Mouse (Mus musculus): ENCODE results near the gene Rwdd4a.

Rwdd4a gene

GRCm38 (mm10) chr8:47533344-47534125, at the start of gene Rwdd4a, which contains the start of gene Trappc11:
TSS of gene Rwdd4a (plus strand) at chr8:47533664.
TSS of gene Trappc11 (minus strand) at chr8:47533470.
- peak; percentile 94 to 97 for DNase-seq (ENCODE audit: low spot score in 2 of 2)

- no peak for DNase-seq (ENCODE audit: low spot score in 2 of 2)
Measured at GRCm38 (mm10) chr8:47487231-47487630, 46.2 kb upstream of the Rwdd4a start.

- no peak for DNase-seq (ENCODE audit: low spot score in 2 of 2)
Measured at GRCm38 (mm10) chr8:47493106-47493505, 40.4 kb upstream of the Rwdd4a start.

- DNase-seq (ENCODE audit: low spot score in 2 of 2) = no peak
Measured at GRCm38 (mm10) chr8:47494602-47495153, 38.8 kb upstream of the Rwdd4a start.

GRCm38 (mm10) chr8:47495428-47495827, 38.0 kb upstream of the Rwdd4a start:
- no peak for DNase-seq (ENCODE audit: low spot score in 2 of 2)

GRCm38 (mm10) chr8:47501994-47502393, 31.5 kb upstream of the Rwdd4a start:
- DNase-seq (ENCODE audit: low spot score in 2 of 2) = no peak

GRCm38 (mm10) chr8:47502546-47502945, 30.9 kb upstream of the Rwdd4a start:
- no peak for DNase-seq (ENCODE audit: low spot score in 2 of 2)

GRCm38 (mm10) chr8:47505431-47505830, 28.0 kb upstream of the Rwdd4a start:
- DNase-seq (ENCODE audit: low spot score in 2 of 2) = no peak

GRCm38 (mm10) chr8:47510930-47511329, 22.5 kb upstream of the Rwdd4a start:
- no peak for DNase-seq (ENCODE audit: low spot score in 2 of 2)

- DNase-seq (ENCODE audit: low spot score in 2 of 2) = no peak
Measured at GRCm38 (mm10) chr8:47513601-47514000, 19.9 kb upstream of the Rwdd4a start.

GRCm38 (mm10) chr8:47528094-47528493, 5.4 kb upstream of the Rwdd4a start:
- no peak for DNase-seq (ENCODE audit: low spot score in 2 of 2)

GRCm38 (mm10) chr8:47538323-47538722, 4.9 kb downstream of the Rwdd4a start:
- no peak for DNase-seq (ENCODE audit: low spot score in 2 of 2)

- DNase-seq (ENCODE audit: low spot score in 2 of 2) = no peak
Measured at GRCm38 (mm10) chr8:47542746-47543145, 9.3 kb downstream of the Rwdd4a start.

GRCm38 (mm10) chr8:47544094-47544493, 10.6 kb downstream of the Rwdd4a start:
- DNase-seq (ENCODE audit: low spot score in 2 of 2) = no peak

GRCm38 (mm10) chr8:47547102-47547501, 13.6 kb downstream of the Rwdd4a start:
- no peak for DNase-seq (ENCODE audit: low spot score in 2 of 2)

- DNase-seq (ENCODE audit: low spot score in 2 of 2) = no peak
Measured at GRCm38 (mm10) chr8:47553613-47554012, 20.1 kb downstream of the Rwdd4a start.

- DNase-seq (ENCODE audit: low spot score in 2 of 2) = no peak
Measured at GRCm38 (mm10) chr8:47556446-47556845, 23.0 kb downstream of the Rwdd4a start.

GRCm38 (mm10) chr8:47558274-47558673, 24.8 kb downstream of the Rwdd4a start:
- no peak for DNase-seq (ENCODE audit: low spot score in 2 of 2)

GRCm38 (mm10) chr8:47560801-47561200, 27.3 kb downstream of the Rwdd4a start:
- no peak for DNase-seq (ENCODE audit: low spot score in 2 of 2)

- no peak for DNase-seq (ENCODE audit: low spot score in 2 of 2)
Measured at GRCm38 (mm10) chr8:47566551-47566950, 33.1 kb downstream of the Rwdd4a start.

- no peak for DNase-seq (ENCODE audit: low spot score in 2 of 2)
Measured at GRCm38 (mm10) chr8:47568098-47568497, 34.6 kb downstream of the Rwdd4a start.

GRCm38 (mm10) chr8:47570161-47570560, 36.7 kb downstream of the Rwdd4a start:
- no peak for DNase-seq (ENCODE audit: low spot score in 2 of 2)

- DNase-seq (ENCODE audit: low spot score in 2 of 2) = no peak
Measured at GRCm38 (mm10) chr8:47573482-47573881, 40.0 kb downstream of the Rwdd4a start.
